Mouse (Mus musculus): ENCODE results near the gene Tnfrsf4. TPM values are rescaled to one million over a fixed set of nuclear protein-coding genes. Genes with fewer than 3 reads are reported as not detected.

The Tnfrsf4 gene
- total and polyA plus RNA-seq, 2 experiments from 2014 or later, result 0.49 to 2.6 TPM

GRCm38 (mm10) chr4:156004109-156004508, 9.5 kb upstream of the Tnfrsf4 start:
- no peaks in the 10 kb centered on the region for H3K27me3 ChIP-seq (ENCODE audit: insufficient read depth, low read length)
- no peak overlapping the region for H3K4me2 ChIP-seq (ENCODE audit: low read depth, low read length)
- TF ChIP-seq CTCF (IDR thresholded peaks at IDR 0.05; ENCODE audit: low read depth), result no peak
- peaks cover 73% of the 10 kb centered on the region for H3K36me3 ChIP-seq (ENCODE audit: insufficient read depth, low read length)
- no peak for ATAC-seq
- no peaks in the 10 kb centered on the region for H3K9me3 ChIP-seq (ENCODE audit: low read length)
- WGBS, result 97% methylated on average over 3 of the region's 3 CpGs
- H3K4me1 ChIP-seq (ENCODE audit: insufficient read depth, low read length), result no peaks in the 10 kb centered on the region
- no peak for DNase-seq (ENCODE audit: low spot score)
- no peak overlapping the region for H3K9ac ChIP-seq (replicated peaks; ENCODE audit: low read length)
- H3K27ac ChIP-seq, result no peak overlapping the region
- H3K4me3 ChIP-seq (ENCODE audit: low read length), result no peak overlapping the region

- WGBS, result 98% methylated on average over 4 of the region's 4 CpGs
- Histone ChIP-seq H3K4me3 (ENCODE audit: low read length) (no peak overlapping the region), H3K4me2 (ENCODE audit: low read depth, low read length) (no peak overlapping the region), H3K4me1 (ENCODE audit: insufficient read depth, low read length) (no peaks in the 10 kb centered on the region), H3K27me3 (ENCODE audit: insufficient read depth, low read length) (no peaks in the 10 kb centered on the region), H3K36me3 (ENCODE audit: insufficient read depth, low read length) (peaks cover 70% of the 10 kb centered on the region), H3K27ac (no peak overlapping the region), H3K9ac (replicated peaks; ENCODE audit: low read length) (no peak overlapping the region), H3K9me3 (ENCODE audit: low read length) (no peaks in the 10 kb centered on the region)
- DNase-seq (ENCODE audit: low spot score) (no peak), ATAC-seq (no peak)
- TF ChIP-seq CTCF (IDR thresholded peaks at IDR 0.05; ENCODE audit: low read depth), result no peak
These were observed 5.3 kb upstream of the Tnfrsf4 start for GRCm38 (mm10) chr4:156008369-156008768.

GRCm38 (mm10) chr4:156014436-156014835, 793 bp downstream of the Tnfrsf4 start:
- H3K4me1 ChIP-seq (ENCODE audit: insufficient read depth, low read length), result no peaks in the 10 kb centered on the region
- DNase-seq (ENCODE audit: low spot score) (no peak), ATAC-seq (no peak)
- no peaks in the 10 kb centered on the region for H3K9me3 ChIP-seq (ENCODE audit: low read length)
- H3K4me2 ChIP-seq (ENCODE audit: low read depth, low read length), result no peak overlapping the region
- peaks cover 30% of the 10 kb centered on the region for H3K36me3 ChIP-seq (ENCODE audit: insufficient read depth, low read length)
- no peak overlapping the region for H3K9ac ChIP-seq (replicated peaks; ENCODE audit: low read length)
- no peaks in the 10 kb centered on the region for H3K27me3 ChIP-seq (ENCODE audit: insufficient read depth, low read length)
- 94% methylated on average over 2 of the region's 2 CpGs for WGBS
- no peak overlapping the region for H3K4me3 ChIP-seq (ENCODE audit: low read length)
- no peak for TF ChIP-seq CTCF (IDR thresholded peaks at IDR 0.05; ENCODE audit: low read depth)
- H3K27ac ChIP-seq, result no peak overlapping the region

GRCm38 (mm10) chr4:156019771-156020170, 6.1 kb downstream of the Tnfrsf4 start:
- Histone ChIP-seq H3K9me3 (ENCODE audit: low read length) (no peaks in the 10 kb centered on the region), H3K4me2 (ENCODE audit: low read depth, low read length) (no peak overlapping the region), H3K27ac (no peak overlapping the region), H3K36me3 (ENCODE audit: insufficient read depth, low read length) (0 out of 2 replicates have a peak, but pooled peaks cover 4% of the 10 kb centered on the region), H3K27me3 (ENCODE audit: insufficient read depth, low read length) (no peaks in the 10 kb centered on the region), H3K4me3 (ENCODE audit: low read length) (no peak overlapping the region), H3K9ac (replicated peaks; ENCODE audit: low read length) (no peak overlapping the region), H3K4me1 (ENCODE audit: insufficient read depth, low read length) (no peaks in the 10 kb centered on the region)
- no peak for DNase-seq (ENCODE audit: low spot score)
- TF ChIP-seq CTCF (IDR thresholded peaks at IDR 0.05; ENCODE audit: low read depth), result no peak
- no peak for ATAC-seq
- 88% methylated on average over 12 of the region's 12 CpGs for WGBS

GRCm38 (mm10) chr4:156021381-156021780, 7.7 kb downstream of the Tnfrsf4 start:
- no peaks in the 10 kb centered on the region for H3K9me3 ChIP-seq (ENCODE audit: low read length)
- H3K27ac ChIP-seq, result no peak overlapping the region
- WGBS, result 83% methylated on average over 3 of the region's 3 CpGs
- no peak overlapping the region for H3K4me3 ChIP-seq (ENCODE audit: low read length)
- no peak for DNase-seq (ENCODE audit: low spot score)
- no peaks in the 10 kb centered on the region for H3K4me1 ChIP-seq (ENCODE audit: insufficient read depth, low read length)
- no peak overlapping the region for H3K4me2 ChIP-seq (ENCODE audit: low read depth, low read length)
- no peak overlapping the region for H3K9ac ChIP-seq (replicated peaks; ENCODE audit: low read length)
- ATAC-seq, result no peak
- no peaks in the 10 kb centered on the region for H3K27me3 ChIP-seq (ENCODE audit: insufficient read depth, low read length)
- no peak for TF ChIP-seq CTCF (IDR thresholded peaks at IDR 0.05; ENCODE audit: low read depth)
- 0 out of 2 replicates have a peak, but pooled peaks cover 5% of the 10 kb centered on the region for H3K36me3 ChIP-seq (ENCODE audit: insufficient read depth, low read length)

GRCm38 (mm10) chr4:156021942-156022419, 8.3 kb downstream of the Tnfrsf4 start:
- ATAC-seq, result no peak
- no peak overlapping the region for H3K4me2 ChIP-seq (ENCODE audit: low read depth, low read length)
- DNase-seq (ENCODE audit: low spot score), result no peak
- no peaks in the 10 kb centered on the region for H3K4me1 ChIP-seq (ENCODE audit: insufficient read depth, low read length)
- 82% methylated on average over 9 of the region's 9 CpGs for WGBS
- no peak overlapping the region for H3K27ac ChIP-seq
- no peaks in the 10 kb centered on the region for H3K27me3 ChIP-seq (ENCODE audit: insufficient read depth, low read length)
- no peak for TF ChIP-seq CTCF (IDR thresholded peaks at IDR 0.05; ENCODE audit: low read depth)
- H3K4me3 ChIP-seq (ENCODE audit: low read length), result no peak overlapping the region
- H3K9ac ChIP-seq (replicated peaks; ENCODE audit: low read length), result no peak overlapping the region
- H3K36me3 ChIP-seq (ENCODE audit: insufficient read depth, low read length), result peaks cover 9% of the 10 kb centered on the region
- H3K9me3 ChIP-seq (ENCODE audit: low read length), result no peaks in the 10 kb centered on the region

GRCm38 (mm10) chr4:156023520-156023919, 9.9 kb downstream of the Tnfrsf4 start:
- DNase-seq (ENCODE audit: low spot score) (no peak), ATAC-seq (no peak)
- Histone ChIP-seq H3K9me3 (ENCODE audit: low read length) (no peaks in the 10 kb centered on the region), H3K4me1 (ENCODE audit: insufficient read depth, low read length) (no peaks in the 10 kb centered on the region), H3K27ac (no peak overlapping the region), H3K36me3 (ENCODE audit: insufficient read depth, low read length) (peaks cover 15% of the 10 kb centered on the region), H3K9ac (replicated peaks; ENCODE audit: low read length) (no peak overlapping the region), H3K27me3 (ENCODE audit: insufficient read depth, low read length) (no peaks in the 10 kb centered on the region), H3K4me2 (ENCODE audit: low read depth, low read length) (no peak overlapping the region), H3K4me3 (ENCODE audit: low read length) (no peak overlapping the region)
- 86% methylated on average over 9 of the region's 9 CpGs for WGBS
- TF ChIP-seq CTCF (IDR thresholded peaks at IDR 0.05; ENCODE audit: low read depth), result no peak

Data from hindbrain, postnatal 0 days (tissue).